Mouse (Mus musculus): ENCODE data around the gene Zdhhc25.
A peak's percentile ranks its signal among the peaks of the same experiment; 100 is the strongest.

The Zdhhc25 gene

DNA sequence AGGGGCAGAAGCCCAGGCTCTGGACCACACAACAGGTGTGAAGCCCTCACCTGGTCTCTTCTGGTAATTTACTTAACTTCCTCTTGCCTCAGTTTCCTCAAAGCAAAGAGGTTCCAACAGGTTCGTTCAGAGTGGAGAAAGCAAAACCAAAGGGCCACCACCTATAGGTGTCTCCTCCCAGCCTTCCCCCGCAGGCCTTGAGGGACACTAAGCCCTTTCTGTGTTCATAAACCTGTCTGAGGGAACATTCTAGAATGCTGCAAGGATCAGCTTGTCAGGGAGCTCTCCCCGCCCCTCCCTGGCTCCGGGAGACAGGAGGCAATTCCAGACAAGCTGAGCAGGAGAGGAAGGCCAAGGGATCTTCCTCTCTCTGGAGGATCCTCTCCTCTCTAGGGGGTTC is at the start of gene Zdhhc25:
Gene Zdhhc25 (plus strand): TSS at position 301 of the 400 bp plus-strand sequence.
- no peak for DNase-seq (ENCODE audit: low spot score)

DNA sequence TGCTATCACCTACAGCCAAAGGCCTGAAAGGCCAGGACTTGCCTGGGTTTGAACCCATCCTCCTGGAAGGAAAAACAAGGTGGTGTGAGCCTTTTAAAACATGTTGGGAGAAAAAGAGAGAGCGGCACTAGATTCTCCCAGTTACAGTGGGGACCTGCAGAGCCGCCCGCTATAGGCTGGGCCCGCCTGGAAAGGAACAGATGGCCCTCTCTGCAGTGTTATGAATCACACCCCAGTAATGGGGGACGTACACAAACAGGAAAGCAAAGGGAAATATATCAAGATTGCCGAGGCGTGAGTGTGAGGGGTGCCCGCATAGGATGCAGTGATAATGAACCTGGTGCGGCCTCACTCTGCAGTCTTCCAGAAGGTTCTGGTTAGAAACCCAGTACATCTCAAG is 47.2 kb upstream of the Zdhhc25 start:
- no peak for DNase-seq (ENCODE audit: low spot score)

DNA sequence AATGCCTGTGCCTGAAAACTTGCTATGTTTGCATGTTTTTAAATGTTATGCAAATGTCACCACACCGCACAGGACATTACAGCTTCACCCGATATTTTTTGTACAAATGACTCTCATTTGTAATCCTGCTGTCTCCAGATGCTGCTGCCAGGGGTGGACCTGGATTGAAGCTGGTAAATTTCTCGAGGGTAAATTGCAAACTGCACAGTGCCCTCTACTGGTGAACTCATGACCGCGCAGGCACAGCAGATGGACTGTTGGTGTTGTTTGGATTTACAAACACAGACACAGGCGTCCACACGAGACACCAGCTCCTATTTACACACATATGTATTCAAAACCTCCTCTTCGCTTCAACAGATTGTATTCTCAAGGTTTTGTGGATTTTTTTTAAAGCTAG is 44.6 kb upstream of the Zdhhc25 start:
- DNase-seq (ENCODE audit: low spot score), result peak; percentile 60

DNA sequence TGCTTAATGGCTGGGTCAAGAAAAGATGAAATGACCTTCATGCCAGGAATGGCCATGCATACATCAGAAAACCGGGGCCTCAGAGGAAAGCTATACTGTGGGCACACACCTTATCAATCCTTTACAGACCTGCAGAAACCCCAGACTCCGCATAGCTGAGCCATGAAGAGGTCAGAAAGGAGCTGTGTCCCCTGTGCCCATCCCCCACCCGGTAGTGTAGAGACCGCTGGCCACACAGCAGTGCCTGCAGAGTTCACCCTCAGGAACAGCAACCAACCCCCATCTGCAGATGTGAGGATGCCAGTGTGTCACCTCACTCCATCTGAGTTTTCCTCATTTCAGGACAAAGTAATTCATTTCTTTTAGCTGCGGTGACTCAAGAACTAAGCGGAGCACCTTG is 39.5 kb upstream of the Zdhhc25 start:
- DNase-seq (ENCODE audit: low spot score), result no peak

DNA sequence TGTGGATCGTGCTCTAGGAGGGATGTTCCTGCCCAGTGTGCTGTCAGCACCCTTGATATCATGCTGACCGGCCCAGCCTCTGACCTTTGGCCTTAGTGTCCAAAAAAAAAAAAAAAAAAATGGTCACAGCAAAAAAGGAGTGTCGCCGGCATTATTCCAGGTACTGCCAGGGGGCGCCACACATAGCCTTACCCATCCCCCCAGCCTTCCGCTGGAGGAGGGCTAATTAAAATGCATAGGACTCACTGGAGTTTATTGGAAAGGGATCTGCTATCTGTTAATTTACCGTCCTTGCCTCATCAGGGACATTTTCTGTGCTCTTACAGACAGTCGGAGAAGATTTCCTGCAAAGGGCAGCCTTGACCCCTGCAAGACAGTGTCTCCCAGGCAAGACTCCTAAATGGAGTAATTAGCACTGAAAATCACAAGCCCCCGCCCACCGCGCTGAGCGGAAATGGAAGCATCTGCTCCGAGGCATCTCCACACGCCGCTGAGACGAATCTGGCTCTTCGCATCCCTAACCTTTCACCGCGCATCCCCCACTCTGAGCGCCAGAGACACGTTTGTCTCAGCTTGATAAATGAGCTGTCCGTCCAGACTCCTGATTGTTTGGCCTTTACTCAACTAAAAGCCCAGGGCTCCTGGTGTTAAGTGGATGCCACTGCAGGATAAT is 38.9 kb upstream of the Zdhhc25 start:
- peak; percentile 52 for DNase-seq (ENCODE audit: low spot score)

DNA sequence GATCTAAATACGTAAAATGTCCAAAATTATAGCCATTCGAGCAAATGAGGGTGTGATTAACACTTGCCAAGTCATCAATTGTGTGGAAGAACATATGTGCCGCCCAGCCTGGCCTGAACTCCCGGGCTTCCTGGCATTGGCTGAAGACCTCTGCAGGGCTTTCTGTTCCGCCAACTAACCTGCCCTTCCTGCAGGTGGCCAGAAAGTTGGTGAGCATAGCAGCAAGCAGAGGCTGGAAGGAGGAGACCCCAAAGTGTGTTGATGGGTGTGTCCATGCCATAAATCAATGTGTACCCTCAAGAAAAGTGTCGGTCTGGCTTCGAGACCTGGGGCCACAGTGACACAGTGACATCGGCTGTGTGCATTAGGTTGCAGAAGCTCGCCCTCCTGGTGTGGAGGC is 34.8 kb upstream of the Zdhhc25 start:
- DNase-seq (ENCODE audit: low spot score), result no peak

DNA sequence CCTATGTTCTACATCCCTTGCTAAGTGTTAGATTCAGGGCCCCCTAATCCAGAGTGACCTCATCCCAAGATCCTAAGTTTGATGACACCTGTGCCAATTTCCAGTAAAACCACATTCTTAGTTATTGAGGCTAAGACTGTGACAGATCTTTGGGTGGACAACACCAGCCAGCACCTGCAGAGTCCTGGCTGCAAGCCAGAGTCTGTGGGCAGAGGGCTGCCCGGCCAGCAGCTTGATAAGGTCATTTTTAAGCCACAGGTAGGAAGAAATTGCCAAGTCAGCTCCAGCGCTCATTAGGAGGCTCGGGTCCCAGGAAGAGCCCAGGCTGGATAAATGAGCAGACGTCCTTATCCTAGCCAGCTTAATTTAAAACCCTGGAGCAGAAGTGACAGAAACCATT is 34.3 kb upstream of the Zdhhc25 start:
- DNase-seq (ENCODE audit: low spot score), result no peak

DNA sequence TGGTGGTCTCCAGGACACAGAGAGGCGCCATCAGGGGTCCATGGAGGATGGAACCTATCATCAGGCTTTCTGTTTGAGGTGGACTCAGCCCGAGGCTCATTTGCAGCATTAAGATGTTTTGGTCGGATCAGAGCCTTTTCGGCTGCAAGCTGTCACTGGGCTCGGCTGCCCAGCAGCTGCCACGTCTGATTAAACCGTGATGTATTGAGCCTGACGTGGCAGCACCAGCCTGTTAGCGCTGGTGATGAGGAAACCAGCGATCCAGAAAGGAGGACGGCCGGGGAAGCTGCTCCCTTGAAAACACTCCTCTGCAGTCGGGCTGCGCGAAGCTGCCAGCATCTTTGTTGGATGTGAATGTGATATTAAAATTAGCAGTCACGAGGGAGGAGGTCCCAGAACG is 29.4 kb upstream of the Zdhhc25 start:
- DNase-seq (ENCODE audit: low spot score), result no peak

DNA sequence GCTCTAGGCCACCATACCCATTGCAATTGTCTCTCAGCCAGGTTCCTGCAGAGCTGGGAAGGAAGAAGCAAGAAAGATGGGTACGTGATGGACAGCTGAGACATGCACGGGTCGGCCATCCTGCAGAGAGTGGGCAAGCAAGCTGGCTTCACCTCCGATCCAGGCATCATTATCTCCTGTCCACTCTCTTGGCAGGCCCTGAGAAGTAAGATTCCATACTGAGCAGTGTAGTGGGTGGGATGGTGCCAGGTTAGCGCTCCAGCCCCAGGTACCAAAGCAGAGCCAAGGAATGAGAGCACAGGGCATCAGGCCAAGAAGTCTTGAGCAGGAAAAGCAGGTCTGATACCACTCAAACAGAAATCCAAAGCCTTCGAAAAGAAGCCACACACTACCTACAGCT is 20.6 kb upstream of the Zdhhc25 start:
- DNase-seq (ENCODE audit: low spot score), result no peak

DNA sequence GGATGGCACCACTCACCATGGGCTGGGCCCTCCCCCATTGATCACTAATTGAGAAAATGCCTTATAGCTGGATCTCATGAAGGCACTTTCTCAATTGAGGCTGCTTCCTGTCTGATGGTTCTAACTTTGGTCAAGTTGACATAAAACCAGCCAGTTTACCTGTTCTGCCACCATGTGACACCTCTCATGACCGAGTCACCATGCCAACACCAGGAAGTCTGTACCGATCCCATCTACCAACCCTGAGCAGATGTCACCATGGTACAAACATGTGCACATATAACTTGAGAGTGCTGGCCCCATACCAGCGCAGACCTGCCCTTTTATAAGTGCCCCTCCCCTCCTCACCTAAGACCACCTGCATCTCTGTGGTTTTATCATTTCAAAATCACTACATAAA is 2.4 kb downstream of the Zdhhc25 start:
- no peak for DNase-seq (ENCODE audit: low spot score)

DNA sequence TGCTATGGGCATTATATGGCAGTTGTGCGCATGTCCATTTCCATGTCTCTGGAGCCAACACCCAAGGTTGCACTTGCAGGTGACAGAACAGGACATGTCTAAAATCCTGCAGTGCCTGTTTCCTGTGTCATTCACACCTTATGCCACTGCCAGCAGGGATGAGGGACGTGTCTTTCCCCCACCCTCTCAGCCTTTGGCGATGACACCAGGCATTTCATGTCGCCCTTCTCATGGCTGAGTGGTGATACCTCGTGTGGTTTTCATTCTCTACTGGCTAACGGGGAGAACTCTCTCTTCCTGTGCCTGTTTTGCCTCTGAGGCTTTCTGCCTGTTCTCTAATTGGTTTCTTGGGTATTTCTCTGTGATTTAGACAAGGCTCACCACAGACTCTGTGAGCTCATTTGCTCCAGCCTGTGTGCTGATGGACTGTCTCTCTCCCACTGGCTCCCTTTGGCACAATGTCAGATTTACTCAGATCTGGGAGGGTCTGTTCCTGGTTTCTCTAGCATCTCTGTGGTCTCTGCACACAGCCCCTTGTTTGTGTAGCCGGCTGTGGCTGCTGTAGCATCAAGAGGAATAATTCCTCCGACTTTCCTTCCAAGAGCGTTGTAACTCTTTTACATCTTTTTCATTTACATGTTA is 3.1 kb downstream of the Zdhhc25 start:
- DNase-seq (ENCODE audit: low spot score), result no peak

DNA sequence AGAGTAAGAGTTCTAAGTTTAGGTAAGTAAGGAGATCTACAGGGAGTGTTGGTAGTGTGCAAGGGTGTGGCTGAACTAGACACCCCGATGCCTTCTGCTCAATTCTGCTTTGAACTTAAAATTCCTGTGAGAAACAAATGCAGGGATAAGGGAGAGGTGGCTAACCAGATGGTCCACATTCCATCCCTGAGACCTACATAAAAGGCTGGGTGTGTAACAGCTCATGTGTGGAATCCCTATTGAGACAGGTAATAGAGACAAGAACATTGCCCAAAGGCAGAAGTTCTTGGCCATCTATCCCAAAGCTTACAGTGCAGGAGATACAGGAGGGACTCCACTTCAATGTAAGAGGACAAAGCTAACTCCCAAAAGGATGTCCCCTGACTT is 3.6 kb downstream of the Zdhhc25 start:
- no peak for DNase-seq (ENCODE audit: low spot score)

DNA sequence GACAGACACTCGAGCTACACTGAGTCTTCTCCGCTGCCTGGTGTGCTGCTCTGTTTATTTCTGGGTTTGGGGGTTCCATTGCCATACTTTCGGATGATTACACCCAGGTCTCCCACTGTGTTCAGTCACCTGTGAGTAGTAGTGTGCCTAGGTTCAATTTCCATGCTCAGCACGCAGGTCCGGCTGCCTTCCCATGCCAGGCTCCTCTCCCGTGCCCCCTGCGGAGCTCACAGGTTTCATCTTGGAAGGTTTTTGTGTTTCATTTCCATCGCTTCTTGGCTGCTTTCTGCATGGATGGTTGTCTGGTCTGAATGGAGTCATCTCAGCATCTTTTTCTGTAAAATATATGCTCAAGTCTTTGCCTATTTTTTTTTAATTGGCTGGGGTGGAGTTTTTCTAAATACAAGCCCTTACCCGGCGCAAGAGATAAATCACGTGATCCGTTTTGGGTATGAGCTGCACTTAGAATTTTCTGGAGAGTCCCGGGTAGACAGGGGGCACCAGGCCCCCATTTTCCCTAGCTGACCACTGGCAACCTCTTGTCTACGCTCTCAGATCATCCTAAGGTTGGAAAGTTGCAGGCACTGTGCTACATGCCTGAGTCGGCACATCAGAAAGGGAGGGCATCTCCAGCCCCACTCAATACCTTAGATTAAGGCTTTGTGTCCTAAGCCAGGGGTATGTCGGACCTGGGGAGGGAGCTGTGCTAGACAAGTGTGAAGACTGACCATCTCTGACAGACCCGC is 4.7 kb downstream of the Zdhhc25 start:
- no peak for DNase-seq (ENCODE audit: low spot score)

DNA sequence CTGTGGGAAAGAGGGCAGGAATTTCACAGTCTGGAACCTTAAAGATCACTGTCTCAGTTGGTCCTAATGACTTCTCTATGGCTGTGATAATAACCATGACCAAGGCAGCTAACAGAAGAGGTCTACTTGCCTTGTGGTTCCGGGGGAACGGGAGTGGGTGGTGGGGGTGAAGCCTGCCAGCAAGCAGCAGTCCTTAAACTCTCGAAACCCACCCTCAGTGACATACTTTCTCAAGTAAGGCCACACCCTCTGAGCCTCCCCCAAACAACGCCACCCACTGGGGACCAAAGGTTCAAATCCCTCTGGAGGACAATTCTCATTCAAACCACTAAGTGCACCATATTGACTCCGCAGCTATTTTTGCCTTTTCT is 5.3 kb downstream of the Zdhhc25 start:
- no peak for DNase-seq (ENCODE audit: low spot score)

DNA sequence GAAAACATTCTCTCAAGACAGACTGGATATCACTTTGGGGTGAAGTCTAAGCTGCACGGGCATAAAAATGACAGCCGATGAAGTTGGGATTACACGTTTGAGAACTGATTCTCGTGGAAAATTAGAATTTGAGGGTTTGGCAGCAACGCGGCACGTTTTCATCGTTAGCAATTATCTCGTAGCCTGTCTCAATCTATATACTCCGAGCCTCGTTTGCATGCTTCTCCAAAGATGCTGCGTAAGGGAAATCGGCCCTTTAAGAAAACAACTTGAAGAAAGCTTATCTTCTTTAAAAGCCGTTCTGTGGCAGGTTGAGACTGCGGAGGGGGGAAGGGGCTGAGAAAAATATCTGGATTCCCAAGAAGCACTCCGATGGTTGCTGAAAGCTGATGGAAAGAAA is 17.0 kb downstream of the Zdhhc25 start:
- no peak for DNase-seq (ENCODE audit: low spot score)

DNA sequence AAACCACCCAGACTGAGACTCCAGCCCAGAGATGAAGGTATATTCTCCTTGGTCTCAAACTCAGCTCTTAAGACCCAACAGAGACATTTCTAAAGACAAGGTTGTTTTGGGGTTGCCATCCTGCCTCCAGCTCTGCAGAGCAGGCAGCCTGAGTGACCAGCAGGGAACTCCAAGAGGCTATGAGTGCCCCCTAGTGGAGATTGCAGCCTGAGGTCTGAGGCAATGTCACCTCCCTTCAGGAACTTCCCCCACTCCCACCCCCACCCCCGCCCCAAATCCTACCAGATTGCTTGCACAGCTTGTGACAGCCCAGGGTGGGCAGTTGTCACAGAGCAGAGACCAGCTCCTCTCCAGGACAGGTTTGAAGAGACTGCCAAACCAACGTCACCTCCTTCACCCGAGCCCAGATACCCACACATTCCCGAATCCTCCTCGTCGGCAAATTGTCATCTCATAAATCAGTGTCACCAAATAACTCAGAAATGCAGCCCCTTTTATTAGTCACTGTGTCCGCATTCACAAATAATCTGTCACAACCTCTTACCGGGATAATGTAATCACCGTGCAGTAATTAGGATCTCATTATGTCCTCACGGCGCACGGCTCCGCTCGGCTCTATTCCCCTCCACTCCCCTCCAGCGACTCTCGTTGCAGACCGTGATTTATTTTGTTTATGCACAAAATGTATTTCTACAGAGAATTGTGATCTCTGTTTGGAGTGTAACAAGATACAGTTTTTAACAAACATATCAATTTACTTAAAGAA is 18.1 kb downstream of the Zdhhc25 start:
- DNase-seq (ENCODE audit: low spot score), result peak; percentile 50

DNA sequence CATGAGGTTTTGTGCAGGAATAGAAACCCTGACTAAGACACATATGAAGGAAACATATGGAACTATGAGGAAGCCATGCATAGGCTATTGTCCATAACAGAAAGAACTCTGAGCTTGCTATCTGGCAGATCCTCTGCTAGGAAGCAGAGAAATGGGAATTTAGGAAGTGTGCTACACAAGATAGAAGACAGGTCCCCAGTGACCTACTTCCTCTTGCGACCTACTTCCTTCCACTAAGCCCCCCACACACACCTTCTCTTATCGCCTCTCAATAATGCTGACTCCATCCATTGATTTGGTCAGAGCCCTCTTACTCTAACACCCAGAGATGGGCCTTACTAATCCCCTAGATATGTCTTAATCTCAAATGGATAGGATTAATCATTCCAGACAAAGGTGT is 19.9 kb downstream of the Zdhhc25 start:
- no peak for DNase-seq (ENCODE audit: low spot score)

DNA sequence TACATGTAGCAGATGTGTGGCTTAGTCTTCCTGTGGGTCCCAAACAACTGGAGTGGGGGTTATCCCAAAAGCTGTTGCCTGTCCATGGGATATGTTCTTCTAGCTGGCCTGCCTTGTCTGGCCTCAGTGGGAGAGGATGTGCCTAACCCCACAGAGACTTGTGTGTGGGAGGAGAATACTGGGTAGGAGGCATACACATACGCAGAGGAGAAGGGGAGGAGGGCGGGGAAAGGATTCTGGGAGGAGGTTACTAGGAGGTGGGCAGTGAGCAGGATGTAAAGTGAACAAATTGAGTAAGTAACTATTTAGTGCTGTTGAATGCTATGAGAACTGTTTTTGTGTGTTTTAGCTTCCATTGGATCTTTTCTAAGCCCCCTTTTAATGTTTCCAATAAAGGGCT is 23.8 kb downstream of the Zdhhc25 start:
- no peak for DNase-seq (ENCODE audit: low spot score)

DNA sequence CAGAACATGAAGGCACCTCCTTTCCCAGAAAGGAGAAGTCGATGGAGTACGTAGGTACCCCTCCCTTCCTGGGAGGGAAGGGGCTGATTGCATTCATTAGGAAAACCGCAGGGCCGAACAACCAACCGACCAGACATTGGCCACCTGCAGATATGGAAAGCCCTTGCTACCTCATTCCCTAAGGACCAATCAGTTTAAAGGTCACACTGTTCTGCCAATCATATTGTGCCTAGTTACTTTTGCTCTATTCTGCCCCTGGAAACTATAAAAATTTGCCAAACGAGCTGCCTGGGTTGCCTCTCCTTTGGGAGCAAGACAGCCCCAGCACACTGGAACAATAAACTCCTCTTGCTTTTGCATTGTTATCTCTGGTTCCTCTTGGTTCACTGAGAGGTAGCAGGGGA is 24.8 kb downstream of the Zdhhc25 start:
- no peak for DNase-seq (ENCODE audit: low spot score)

DNA sequence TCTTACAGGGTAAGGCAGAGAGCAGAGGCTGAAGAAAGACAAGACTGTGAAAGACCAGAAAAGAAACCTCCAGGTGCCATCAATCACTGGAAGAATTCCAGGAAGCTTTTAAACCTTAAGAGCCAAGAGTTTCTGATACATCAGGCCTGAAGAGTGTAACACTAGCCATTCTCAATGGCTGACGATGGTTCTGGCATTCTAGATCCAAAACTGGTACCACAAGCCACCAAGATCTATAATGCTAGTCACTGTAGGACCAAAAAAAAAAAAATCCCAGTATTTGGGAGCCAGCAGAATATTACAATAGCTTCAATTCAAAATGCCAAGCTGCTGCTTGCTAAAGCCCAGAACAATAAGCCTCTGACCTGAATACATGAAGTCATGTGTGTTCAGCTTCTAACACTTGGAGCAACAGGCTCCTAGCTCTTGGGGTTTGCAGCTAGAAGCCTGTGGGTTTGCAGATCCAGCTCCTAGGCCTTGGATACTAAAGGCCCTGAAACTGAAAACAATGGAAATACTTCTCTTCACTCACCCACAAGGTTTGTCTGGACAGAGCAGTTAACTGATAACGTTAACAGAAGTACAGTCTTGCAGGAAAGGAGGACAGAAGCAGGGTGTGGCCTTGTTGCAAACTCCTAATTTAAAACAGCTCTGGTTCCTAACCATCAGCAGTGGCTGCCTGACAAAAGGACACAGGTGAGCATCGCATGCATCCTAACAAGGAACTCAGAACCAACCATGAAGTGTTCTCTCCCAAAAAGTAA is 25.4 kb downstream of the Zdhhc25 start:
- no peak for DNase-seq (ENCODE audit: low spot score)

DNA sequence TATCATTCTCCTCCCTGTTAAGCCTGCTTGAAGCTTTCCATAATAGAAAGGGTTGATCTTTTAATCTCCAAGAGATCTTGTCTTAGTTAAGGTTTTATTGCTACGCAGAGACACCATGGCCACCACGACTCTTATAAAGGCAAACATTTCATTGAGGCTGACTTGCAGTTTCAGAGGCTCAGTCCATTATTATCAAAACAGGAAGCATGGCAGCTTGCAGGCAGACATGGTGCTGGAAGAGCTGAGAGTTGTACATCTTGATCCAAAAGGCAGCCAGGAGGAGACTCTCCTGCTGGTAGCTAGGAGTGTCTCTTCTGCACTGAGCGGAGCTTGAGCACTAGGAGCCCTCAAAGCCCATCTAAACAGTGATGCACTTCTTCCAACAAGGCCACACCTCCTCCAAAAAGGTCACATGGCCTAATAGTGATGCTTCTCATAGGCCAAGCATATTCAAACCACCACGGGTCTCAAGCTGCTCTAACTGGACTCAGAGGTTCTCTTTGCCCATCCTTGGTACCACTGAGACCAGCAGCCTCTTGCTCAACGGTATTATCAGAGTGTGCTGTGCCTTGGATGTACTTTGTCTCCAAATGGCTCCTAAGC is 26.9 kb downstream of the Zdhhc25 start:
- no peak for DNase-seq (ENCODE audit: low spot score)
